Mouse (Mus musculus): Measurements from ENCODE around the gene Ryk. TPM values are rescaled to one million over a fixed set of nuclear protein-coding genes. Genes with fewer than 3 reads are reported as not detected.

Ryk gene
- polyA plus RNA-seq, 1 experiment = 5.5 TPM

- H3K27ac ChIP-seq (ENCODE audit: control insufficient read depth, insufficient read depth, low read depth, low read length, poor library complexity) = no peak overlapping the region
- no peak overlapping the region for H3K4me3 ChIP-seq (replicated peaks; ENCODE audit: control insufficient read depth, low read depth, low read length)
- WGBS = 62% methylated on average over 7 of the region's 7 CpGs
- no peaks in the 10 kb centered on the region for H3K4me1 ChIP-seq (ENCODE audit: control insufficient read depth, insufficient read depth, low read length)
- TF ChIP-seq POLR2A (IDR thresholded peaks at IDR 0.05; ENCODE audit: borderline replicate concordance, control insufficient read depth, low read depth, low read length) (no peak), CTCF (IDR thresholded peaks at IDR 0.05; ENCODE audit: control insufficient read depth, insufficient read depth, low read length) (no peak)
These were observed 26.2 kb downstream of the Ryk start for GRCm38 (mm10) chr9:102860802-102861469.

- H3K4me3 ChIP-seq (replicated peaks; ENCODE audit: control insufficient read depth, low read depth, low read length) = no peak overlapping the region
- H3K27ac ChIP-seq (ENCODE audit: control insufficient read depth, insufficient read depth, low read depth, low read length, poor library complexity) = no peak overlapping the region
- TF ChIP-seq POLR2A (IDR thresholded peaks at IDR 0.05; ENCODE audit: borderline replicate concordance, control insufficient read depth, low read depth, low read length) (no peak), CTCF (IDR thresholded peaks at IDR 0.05; ENCODE audit: control insufficient read depth, insufficient read depth, low read length) (no peak)
- WGBS = 88% methylated on average over 7 of the region's 7 CpGs
- H3K4me1 ChIP-seq (ENCODE audit: control insufficient read depth, insufficient read depth, low read length) = no peaks in the 10 kb centered on the region
These were observed 27.1 kb downstream of the Ryk start for GRCm38 (mm10) chr9:102861789-102862188.

GRCm38 (mm10) chr9:102862260-102862659 lies 27.5 kb downstream of the Ryk start:
- whole genome bisulfite sequencing = 67% methylated on average over 3 of the region's 3 CpGs
- Histone ChIP-seq H3K27ac (ENCODE audit: control insufficient read depth, insufficient read depth, low read depth, low read length, poor library complexity) (no peak overlapping the region; the same call in 1 of the 2 replicates), H3K4me1 (ENCODE audit: control insufficient read depth, insufficient read depth, low read length) (no peaks in the 10 kb centered on the region)

GRCm38 (mm10) chr9:102863876-102864545 lies 29.3 kb downstream of the Ryk start:
- WGBS = 86% methylated on average over 14 of the region's 14 CpGs
- no peak overlapping the region for H3K4me3 ChIP-seq (replicated peaks; ENCODE audit: control insufficient read depth, low read depth, low read length)
- no peak overlapping the region for H3K27ac ChIP-seq (ENCODE audit: control insufficient read depth, insufficient read depth, low read depth, low read length, poor library complexity)
- H3K4me1 ChIP-seq (ENCODE audit: control insufficient read depth, insufficient read depth, low read length) = no peaks in the 10 kb centered on the region
- TF ChIP-seq CTCF (IDR thresholded peaks at IDR 0.05; ENCODE audit: control insufficient read depth, insufficient read depth, low read length) (no peak), POLR2A (IDR thresholded peaks at IDR 0.05; ENCODE audit: borderline replicate concordance, control insufficient read depth, low read depth, low read length) (no peak)

More at GRCm38 (mm10) chr9:102862260-102862659, 27.5 kb downstream of the Ryk start:
- TF ChIP-seq POLR2A (IDR thresholded peaks at IDR 0.05; ENCODE audit: borderline replicate concordance, control insufficient read depth, low read depth, low read length) = no peak
- no peak for TF ChIP-seq CTCF (IDR thresholded peaks at IDR 0.05; ENCODE audit: control insufficient read depth, insufficient read depth, low read length)
- no peak overlapping the region for H3K4me3 ChIP-seq (replicated peaks; ENCODE audit: control insufficient read depth, low read depth, low read length)

GRCm38 (mm10) chr9:102864931-102865330 lies 30.2 kb downstream of the Ryk start:
- Histone ChIP-seq H3K27ac (ENCODE audit: control insufficient read depth, insufficient read depth, low read depth, low read length, poor library complexity) (no peak overlapping the region), H3K4me1 (ENCODE audit: control insufficient read depth, insufficient read depth, low read length) (no peaks in the 10 kb centered on the region), H3K4me3 (replicated peaks; ENCODE audit: control insufficient read depth, low read depth, low read length) (no peak overlapping the region)
- 70% methylated on average over 8 of the region's 8 CpGs for WGBS
- TF ChIP-seq POLR2A (IDR thresholded peaks at IDR 0.05; ENCODE audit: borderline replicate concordance, control insufficient read depth, low read depth, low read length) (no peak), CTCF (IDR thresholded peaks at IDR 0.05; ENCODE audit: control insufficient read depth, insufficient read depth, low read length) (no peak)

- Histone ChIP-seq H3K27ac (ENCODE audit: control insufficient read depth, insufficient read depth, low read depth, low read length, poor library complexity) (no peak overlapping the region), H3K4me3 (replicated peaks; ENCODE audit: control insufficient read depth, low read depth, low read length) (no peak overlapping the region), H3K4me1 (ENCODE audit: control insufficient read depth, insufficient read depth, low read length) (no peaks in the 10 kb centered on the region)
- WGBS = 48% methylated on average over 12 of the region's 12 CpGs
- no peak for TF ChIP-seq CTCF (IDR thresholded peaks at IDR 0.05; ENCODE audit: control insufficient read depth, insufficient read depth, low read length)
- no peak for TF ChIP-seq POLR2A (IDR thresholded peaks at IDR 0.05; ENCODE audit: borderline replicate concordance, control insufficient read depth, low read depth, low read length)
These were observed 31.4 kb downstream of the Ryk start for GRCm38 (mm10) chr9:102865946-102866737.

GRCm38 (mm10) chr9:102866893-102867292 lies 32.2 kb downstream of the Ryk start:
- TF ChIP-seq POLR2A (IDR thresholded peaks at IDR 0.05; ENCODE audit: borderline replicate concordance, control insufficient read depth, low read depth, low read length) (no peak), CTCF (IDR thresholded peaks at IDR 0.05; ENCODE audit: control insufficient read depth, insufficient read depth, low read length) (peak; percentile 73)
- no peak overlapping the region for H3K4me3 ChIP-seq (replicated peaks; ENCODE audit: control insufficient read depth, low read depth, low read length)
- H3K4me1 ChIP-seq (ENCODE audit: control insufficient read depth, insufficient read depth, low read length) = no peaks in the 10 kb centered on the region
- no peak overlapping the region for H3K27ac ChIP-seq (ENCODE audit: control insufficient read depth, insufficient read depth, low read depth, low read length, poor library complexity)
- 18% methylated on average over 4 of the region's 4 CpGs for WGBS

GRCm38 (mm10) chr9:102867516-102867915 lies 32.8 kb downstream of the Ryk start:
- Histone ChIP-seq H3K4me1 (ENCODE audit: control insufficient read depth, insufficient read depth, low read length) (no peaks in the 10 kb centered on the region), H3K4me3 (replicated peaks; ENCODE audit: control insufficient read depth, low read depth, low read length) (no peak overlapping the region), H3K27ac (ENCODE audit: control insufficient read depth, insufficient read depth, low read depth, low read length, poor library complexity) (no peak overlapping the region)
- TF ChIP-seq CTCF (IDR thresholded peaks at IDR 0.05; ENCODE audit: control insufficient read depth, insufficient read depth, low read length) = no peak
- no peak for TF ChIP-seq POLR2A (IDR thresholded peaks at IDR 0.05; ENCODE audit: borderline replicate concordance, control insufficient read depth, low read depth, low read length)
- 84% methylated on average over 4 of the region's 4 CpGs for WGBS
